Mouse (Mus musculus): ENCODE results near the gene Rhox6. TPM values are rescaled to one million over a fixed set of nuclear protein-coding genes. Genes with fewer than 3 reads are reported as not detected.

Gene Rhox6
- polyA plus RNA-seq (2012; rRNA removed), result 0.03 TPM in 1 of 2 replicates, not detected in the other

DNA sequence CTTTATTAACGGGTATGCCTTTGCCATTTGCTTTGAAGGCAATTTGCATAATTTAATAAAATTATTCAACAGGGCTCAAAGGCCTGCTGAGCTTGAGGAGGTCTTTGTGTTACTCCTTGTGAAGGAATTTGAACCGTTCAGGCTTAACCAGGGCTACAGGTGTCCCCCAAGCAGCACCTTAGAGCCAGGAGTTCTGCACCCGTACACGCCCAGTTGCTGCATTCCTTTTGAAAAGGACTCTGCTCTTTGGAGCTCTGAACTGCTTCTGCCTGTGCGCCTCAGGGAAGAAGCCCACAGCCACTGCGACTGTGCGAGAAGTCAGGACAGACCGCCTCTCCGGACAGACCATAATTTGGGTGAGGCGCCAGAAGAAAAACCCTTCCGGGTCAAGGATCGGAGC, at the start of gene Rhox6:
Gene Rhox6, plus strand, starts transcription at position 301 of the 400 bp plus-strand sequence.

DNA sequence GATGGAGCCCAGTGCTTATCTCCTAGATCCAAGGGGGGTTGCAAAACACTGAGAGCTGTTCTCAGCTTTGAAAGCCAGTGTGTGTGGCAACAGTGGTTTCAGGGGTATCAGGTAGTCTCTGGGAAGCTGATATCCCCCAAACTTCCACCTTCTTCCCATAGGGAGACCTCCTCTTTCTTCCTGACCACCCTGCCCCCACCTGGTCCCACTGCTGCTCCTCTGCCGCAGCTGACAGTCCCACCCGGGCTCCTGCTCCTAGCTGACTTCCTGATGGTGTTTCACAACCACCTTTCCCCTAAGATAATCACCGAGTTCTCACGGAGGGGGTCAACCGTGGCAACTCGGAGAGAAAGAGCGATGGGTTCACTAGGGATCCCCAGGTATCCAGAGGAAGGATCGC, 4.7 kb downstream of the Rhox6 start, which contains the start of gene Rhox7a:
Gene Rhox7a, plus strand, starts transcription at position 301 of the 400 bp plus-strand sequence.

DNA sequence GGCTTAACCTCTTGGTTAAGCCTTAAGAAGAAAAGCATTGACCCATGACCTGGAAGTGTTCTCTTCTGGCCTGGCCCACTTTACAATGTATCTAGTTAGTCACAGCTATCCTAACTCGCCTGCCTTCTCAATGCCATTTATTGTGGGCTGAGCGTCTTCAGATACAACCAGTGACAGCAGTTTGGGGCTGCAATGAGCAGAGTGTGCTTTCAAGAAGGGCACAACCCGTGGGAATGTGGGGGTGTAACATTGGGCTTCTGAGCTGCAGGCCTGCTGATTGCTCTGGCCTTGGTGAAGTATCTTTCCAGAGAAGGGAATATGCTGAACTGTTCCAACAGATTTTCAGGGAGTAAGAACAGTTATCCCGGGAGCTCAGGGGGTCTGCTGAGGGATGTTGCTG, 52.1 kb downstream of the Rhox6 start, which contains the start of gene Rhox8:
Gene Rhox8, minus strand, starts transcription at position 101 of the 400 bp plus-strand sequence.

Other genes with a start within 250 kb of the Rhox6 start
- not detected in 2 replicates for gene Rhox3f, start 245.9 kb upstream of the Rhox6 start, polyA plus RNA-seq (2012; rRNA removed)
- not detected in 2 replicates for gene Rhox4f, start 219.2 kb upstream of the Rhox6 start, polyA plus RNA-seq (2012; rRNA removed)
- gene Rhox3g, start 198.3 kb upstream of the Rhox6 start, polyA plus RNA-seq (2012; rRNA removed), result not detected in 2 replicates
- gene Rhox2g, start 183.4 kb upstream of the Rhox6 start, polyA plus RNA-seq (2012; rRNA removed), result not detected in 2 replicates
- gene Rhox4g, start 175.6 kb upstream of the Rhox6 start, polyA plus RNA-seq (2012; rRNA removed), result not detected in 2 replicates
- not detected in 2 replicates for gene Rhox3h, start 158.1 kb upstream of the Rhox6 start, polyA plus RNA-seq (2012; rRNA removed)
- gene Rhox2h, start 153.6 kb upstream of the Rhox6 start, polyA plus RNA-seq (2012; rRNA removed), result not detected in 2 replicates
- gene Rhox5, start 22.1 kb upstream of the Rhox6 start, polyA plus RNA-seq (2012; rRNA removed), result 0.70 and 1.0 TPM in 2 replicates
- gene Rhox7a, start 4.8 kb downstream of the Rhox6 start, polyA plus RNA-seq (2012; rRNA removed), result not detected in 2 replicates
- not detected in 2 replicates for gene Rhox8, start 52.0 kb downstream of the Rhox6 start, polyA plus RNA-seq (2012; rRNA removed)
- not detected in 2 replicates for gene Rhox7b, start 70.3 kb downstream of the Rhox6 start, polyA plus RNA-seq (2012; rRNA removed)
- gene Rhox9, start 74.9 kb downstream of the Rhox6 start, polyA plus RNA-seq (2012; rRNA removed), result not detected in 2 replicates
- gene Btg1-ps1, start 191.9 kb downstream of the Rhox6 start, polyA plus RNA-seq (2012; rRNA removed), result not detected in 2 replicates
- not detected in 2 replicates for gene Btg1-ps2, start 216.2 kb downstream of the Rhox6 start, polyA plus RNA-seq (2012; rRNA removed)
- not detected in 2 replicates for gene Rhox10, start 239.6 kb downstream of the Rhox6 start, polyA plus RNA-seq (2012; rRNA removed)

Data from liver, embryonic 18 days (tissue).